Mouse (Mus musculus): ENCODE data around the gene L3mbtl3. TPM values are rescaled to one million over a fixed set of nuclear protein-coding genes. Genes with fewer than 3 reads are reported as not detected.

The L3mbtl3 gene
- 10.8 TPM for polyA plus RNA-seq (2014; fragmentation: Illumina TruSeq; extraction: RNeasy Lipid Tissue Mini Kit (QIAGEN cat#74804); ENCODE audit: low read depth, low replicate concordance)

GRCm38 (mm10) chr10:26375790-26376545 is at the start of gene L3mbtl3:
Gene L3mbtl3, minus strand, starts transcription at chr10:26375971.

GRCm38 (mm10) chr10:26229488-26229887 is 146.3 kb downstream of the L3mbtl3 start, which contains the start of gene Samd3:
Gene Samd3, plus strand, starts transcription at chr10:26229707.

Other genes starting within 250 kb of the L3mbtl3 start
- gene Samd3, start 146.3 kb downstream of the L3mbtl3 start, polyA plus RNA-seq (2014; fragmentation: Illumina TruSeq; extraction: RNeasy Lipid Tissue Mini Kit (QIAGEN cat#74804); ENCODE audit: low read depth, low replicate concordance) = not detected